In genomic region chr10:77190967-77191915, GRCm38 (mm10) we compare ENCODE assay signal across 9 mouse cellular contexts. TPM values are rescaled to one million over a fixed set of nuclear protein-coding genes. Genes with fewer than 3 reads are reported as not detected.
DNase-seq lines count a peak whose midpoint lies in the region; ATAC-seq and TF ChIP-seq lines count a peak whose summit lies in the region.
"Had no signal": no experiment of that assay in that cellular context is flagged by ENCODE, and none has a peak within 500 bp of the region (broad histone marks: within the 10 kb centered on the region; RNA-seq: fewer than 3 reads in every experiment).

No protein-coding gene starts in this region.

- no peak overlapping the region for H3K4me2 ChIP-seq in kidney, embryonic 16.5 days (replicated peaks; ENCODE audit: low read depth, low read length)
- no peak overlapping the region for H3K4me2 ChIP-seq in hindbrain, postnatal 0 days (ENCODE audit: low read depth, low read length)
- H3K4me2 ChIP-seq in neural tube, embryonic 13.5 days = no peak overlapping the region

- 25% methylated on average over 10 of the region's 10 CpGs for WGBS in kidney, embryonic 16.5 days
- WGBS in hindbrain, postnatal 0 days = 17% methylated on average over 10 of the region's 10 CpGs
- 16% methylated on average over 10 of the region's 10 CpGs for WGBS in neural tube, embryonic 13.5 days

- TF ChIP-seq CTCF in hindbrain, postnatal 0 days (IDR thresholded peaks at IDR 0.05; ENCODE audit: low read depth) = no peak

- H3K36me3 ChIP-seq in kidney, embryonic 16.5 days (ENCODE audit: insufficient read depth, low read length) = no peaks in the 10 kb centered on the region
- no peaks in the 10 kb centered on the region for H3K36me3 ChIP-seq in hindbrain, postnatal 0 days (ENCODE audit: insufficient read depth, low read length)
- no peaks in the 10 kb centered on the region for H3K36me3 ChIP-seq in neural tube, embryonic 13.5 days

- peak overlapping the region; percentile 80 for H3K27ac ChIP-seq in kidney, embryonic 16.5 days (ENCODE audit: low read length)
- no peak overlapping the region for H3K27ac ChIP-seq in hindbrain, postnatal 0 days
- H3K27ac ChIP-seq in neural tube, embryonic 13.5 days (replicated peaks) = no peak overlapping the region

- ATAC-seq in kidney, embryonic 16.5 days (ENCODE audit: low FRiP score, low TSS enrichment) = peak; percentile 92
- peak; percentile 58 for ATAC-seq in hindbrain, postnatal 0 days
- ATAC-seq in neural tube, embryonic 13.5 days (ENCODE audit: low read depth) = peak; percentile 70

- no peak for DNase-seq in kidney, postnatal 14 days
- DNase-seq in embryo, embryonic 10.5 days (ENCODE audit: low spot score) = peak; percentile 91
- peak; percentile 48 for DNase-seq in hindbrain, postnatal 0 days (ENCODE audit: low spot score)
- DNase-seq in ovary, postnatal 14 days (ENCODE audit: low spot score) = no peak
- no peak for DNase-seq in thymus, adult 18-20 months
- no peak for DNase-seq in gastrocnemius, adult 8-10 months (ENCODE audit: low spot score in 2 of 2)
- DNase-seq: gastrocnemius, postnatal 10 days had no signal

- H3K27me3 ChIP-seq in kidney, embryonic 16.5 days (ENCODE audit: insufficient read depth, low read length) = no peaks in the 10 kb centered on the region
- H3K27me3 ChIP-seq in hindbrain, postnatal 0 days (ENCODE audit: insufficient read depth, low read length) = no peaks in the 10 kb centered on the region
- no peaks in the 10 kb centered on the region for H3K27me3 ChIP-seq in neural tube, embryonic 13.5 days

- H3K4me1 ChIP-seq in kidney, embryonic 16.5 days (ENCODE audit: insufficient read depth, low read length) = peaks cover 39% of the 10 kb centered on the region
- H3K4me1 ChIP-seq in hindbrain, postnatal 0 days (ENCODE audit: insufficient read depth, low read length) = peaks cover 12% of the 10 kb centered on the region; the same call in 1 of the 2 replicates
- peaks cover 24% of the 10 kb centered on the region for H3K4me1 ChIP-seq in neural tube, embryonic 13.5 days (replicated peaks)

- H3K4me3 ChIP-seq in kidney, embryonic 16.5 days (ENCODE audit: low read length) = no peak overlapping the region
- no peak overlapping the region for H3K4me3 ChIP-seq in hindbrain, postnatal 0 days (ENCODE audit: low read length)
- no peak overlapping the region for H3K4me3 ChIP-seq in neural tube, embryonic 13.5 days

- H3K9me3 ChIP-seq in kidney, embryonic 16.5 days (ENCODE audit: low read length) = no peaks in the 10 kb centered on the region
- no peaks in the 10 kb centered on the region for H3K9me3 ChIP-seq in hindbrain, postnatal 0 days (ENCODE audit: low read length)
- no peaks in the 10 kb centered on the region for H3K9me3 ChIP-seq in neural tube, embryonic 13.5 days

- no peak overlapping the region for H3K9ac ChIP-seq in kidney, embryonic 16.5 days (replicated peaks; ENCODE audit: low read length)
- H3K9ac ChIP-seq in hindbrain, postnatal 0 days (replicated peaks; ENCODE audit: low read length) = no peak overlapping the region
- H3K9ac ChIP-seq in neural tube, embryonic 13.5 days = no peak overlapping the region

RNA-seq across cellular contexts. Expression of gene Col18a1, which starts 24.9 kb away (rescaled TPM):
- 255 and 257 TPM in 2 replicates for polyA plus RNA-seq in kidney, embryonic 16.5 days (2015; fragmentation: Nextera tagmentation; extraction: Ambion mirVana)
- total RNA-seq in hindbrain, postnatal 0 days (2014; rRNA removed) = 47.5 and 57.7 TPM in 2 replicates
- polyA plus RNA-seq in hindbrain, postnatal 0 days (2015; fragmentation: Nextera tagmentation; extraction: Ambion mirVana) = 18.2 and 20.0 TPM in 2 replicates
- polyA plus RNA-seq in neural tube, embryonic 13.5 days (2015; fragmentation: Nextera tagmentation; extraction: Ambion mirVana) = 63.3 and 64.2 TPM in 2 replicates
- total RNA-seq in gastrocnemius, adult 8-10 months (2022) = 1 to 10 TPM; 2.2 to 5.9 (median 3.7) TPM

Comparison
In these comparisons a context has a peak if more than half of its experiments do, and no peak if none do; other contexts are left out.
1. DNase-seq: peak in embryo, embryonic 10.5 days (single experiment) and hindbrain, postnatal 0 days (single experiment); none in kidney, postnatal 14 days (single experiment), ovary, postnatal 14 days (single experiment), thymus, adult 18-20 months (0 of 2) and gastrocnemius, adult 8-10 months (0 of 2).
2. Peak in every context shown above with its lines, with median percentiles within 50 percentile points of each other: ATAC-seq.